ENCODE assay signal across 9 mouse cellular contexts in the genomic region with DNA sequence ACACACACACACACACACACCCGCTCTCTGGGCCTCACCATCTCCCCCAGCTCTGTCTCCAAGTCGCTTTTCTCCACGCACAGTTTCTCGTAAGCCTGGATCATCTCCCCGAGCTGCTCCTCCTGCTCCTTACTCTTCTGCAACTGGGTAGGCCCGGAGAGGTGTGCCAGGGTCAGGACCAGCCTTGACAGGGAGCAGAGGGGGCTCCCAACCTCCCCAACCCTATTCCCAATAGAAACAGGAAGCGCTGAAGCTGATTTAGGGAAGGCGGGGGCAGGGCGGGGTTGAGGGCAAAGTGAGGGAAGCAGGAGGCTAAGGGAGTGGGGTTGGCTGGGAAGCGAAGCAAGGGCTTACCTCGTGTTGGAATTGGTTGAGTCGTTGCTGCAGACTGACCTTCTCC. TPM values are rescaled to one million over a fixed set of nuclear protein-coding genes. Genes with fewer than 3 reads are reported as not detected.
A peak's percentile ranks its signal among the peaks of the same experiment; 100 is the strongest.
DNase-seq lines count a peak whose midpoint lies in the region; ATAC-seq and TF ChIP-seq lines count a peak whose summit lies in the region.
"Had no signal": no experiment of that assay in that cellular context is flagged by ENCODE, and none has a peak within 500 bp of the region (broad histone marks: within the 10 kb centered on the region; RNA-seq: fewer than 3 reads in every experiment).

No protein-coding gene starts in this region.

- peaks cover 34% of the 10 kb centered on the region for H3K36me3 ChIP-seq in forebrain, embryonic 14.5 days (ENCODE audit: control insufficient read depth, insufficient read depth, low read length)
- peaks cover 25% of the 10 kb centered on the region for H3K36me3 ChIP-seq in forebrain, postnatal 0 days (ENCODE audit: insufficient read depth)
- H3K36me3 ChIP-seq in E14TG2a.4 (ENCODE audit: insufficient read depth, low read length): peaks cover 10% of the 10 kb centered on the region
- H3K36me3 ChIP-seq in liver, embryonic 14.5 days (replicated peaks; ENCODE audit: control insufficient read depth, insufficient read depth, low read depth): no peaks in the 10 kb centered on the region

- no peak for TF ChIP-seq EP300 in liver, embryonic 14.5 days (IDR thresholded peaks at IDR 0.05; ENCODE audit: low read depth)

- H3K27ac ChIP-seq in forebrain, embryonic 14.5 days (ENCODE audit: low read depth, low read length): no peak overlapping the region
- H3K27ac ChIP-seq in forebrain, postnatal 0 days (ENCODE audit: low read depth, low read length): no peak overlapping the region
- no peak overlapping the region for H3K27ac ChIP-seq in liver, embryonic 14.5 days

- no peak for ATAC-seq in forebrain, embryonic 14.5 days
- no peak for ATAC-seq in forebrain, postnatal 0 days
- no peak for ATAC-seq in liver, embryonic 14.5 days (ENCODE audit: insufficient read depth)

- no peaks in the 10 kb centered on the region for H3K27me3 ChIP-seq in forebrain, embryonic 14.5 days (replicated peaks; ENCODE audit: control insufficient read depth, insufficient read depth, low read length)
- H3K27me3 ChIP-seq in forebrain, postnatal 0 days (ENCODE audit: insufficient read depth, low read length): no peaks in the 10 kb centered on the region
- peaks cover 58% of the 10 kb centered on the region for H3K27me3 ChIP-seq in E14TG2a.4 (ENCODE audit: insufficient read depth, low read length)
- peaks cover 41% of the 10 kb centered on the region for H3K27me3 ChIP-seq in liver, embryonic 14.5 days (ENCODE audit: control insufficient read depth, insufficient read depth, low read length)

- 38% methylated on average over 12 of the region's 12 CpGs for WGBS in forebrain, embryonic 14.5 days
- 42% methylated on average over 12 of the region's 12 CpGs for WGBS in forebrain, postnatal 0 days
- WGBS in liver, embryonic 14.5 days (ENCODE audit: insufficient replicate concordance): 41% methylated on average over 12 of the region's 12 CpGs

- no peak overlapping the region for H3K4me3 ChIP-seq in forebrain, embryonic 14.5 days (ENCODE audit: low read depth, low read length)
- no peak overlapping the region for H3K4me3 ChIP-seq in forebrain, postnatal 0 days (ENCODE audit: low read depth, low read length)
- H3K4me3 ChIP-seq in E14TG2a.4 (replicated peaks; ENCODE audit: low read length): peak overlapping the region; percentile 89
- no peak overlapping the region for H3K4me3 ChIP-seq in liver, embryonic 14.5 days (ENCODE audit: insufficient read depth in 1 of 2, low read depth in 2 of 2, low read length in 2 of 2)

- peak overlapping the region; percentile 8; the same call in 1 of the 2 replicates for H3K4me2 ChIP-seq in forebrain, embryonic 14.5 days (ENCODE audit: low read length)
- H3K4me2 ChIP-seq in forebrain, postnatal 0 days (ENCODE audit: low read depth): no peak overlapping the region
- peak overlapping the region; percentile 39; the same call in 1 of the 2 replicates for H3K4me2 ChIP-seq in liver, embryonic 14.5 days (ENCODE audit: low read depth)

- no peak overlapping the region for H3K9ac ChIP-seq in forebrain, embryonic 14.5 days (ENCODE audit: low read length)
- no peak overlapping the region for H3K9ac ChIP-seq in forebrain, postnatal 0 days
- H3K9ac ChIP-seq in liver, embryonic 14.5 days (replicated peaks): no peak overlapping the region

- TF ChIP-seq CTCF in forebrain, postnatal 0 days (IDR thresholded peaks at IDR 0.05; ENCODE audit: low read depth): no peak
- TF ChIP-seq CTCF in E14TG2a.4 (conservative IDR thresholded peaks at IDR 0.05; ENCODE audit: low read length): no peak
- TF ChIP-seq CTCF in liver, embryonic 14.5 days (IDR thresholded peaks at IDR 0.05; ENCODE audit: low read depth): no peak

- DNase-seq in forebrain, embryonic 14.5 days (ENCODE audit: low spot score): no peak
- no peak for DNase-seq in forebrain, postnatal 0 days
- DNase-seq in heart, postnatal 4 days: peak; percentile 18
- no peak for DNase-seq in liver, embryonic 14.5 days (ENCODE audit: low read depth in 3 of 3, low spot score in 3 of 3)
- no peak for DNase-seq in right cerebral cortex, adult 2 months (ENCODE audit: low spot score in 2 of 2)
- no peak for DNase-seq in urinary bladder, adult 2 months (ENCODE audit: low spot score)
- no peak for DNase-seq in layer of hippocampus, adult 8-10 months (ENCODE audit: low spot score in 2 of 2)
- DNase-seq: adrenal gland, postnatal 36 days had no signal

- H3K4me1 ChIP-seq in forebrain, embryonic 14.5 days (ENCODE audit: control insufficient read depth, insufficient read depth, low read length): peaks cover 18% of the 10 kb centered on the region
- H3K4me1 ChIP-seq in forebrain, postnatal 0 days (ENCODE audit: insufficient read depth): peaks cover 19% of the 10 kb centered on the region
- H3K4me1 ChIP-seq in E14TG2a.4 (replicated peaks; ENCODE audit: low read depth, low read length): peaks cover 67% of the 10 kb centered on the region
- H3K4me1 ChIP-seq in liver, embryonic 14.5 days (replicated peaks; ENCODE audit: control insufficient read depth in 2 of 2, insufficient read depth in 2 of 2, low read length in 1 of 2): peaks cover 0 to 2% of the 10 kb centered on the region in 2 experiments; a peak in 1 of 4 replicates

- H3K9me3 ChIP-seq in forebrain, embryonic 14.5 days (replicated peaks; ENCODE audit: control insufficient read depth, low read length): no peaks in the 10 kb centered on the region
- H3K9me3 ChIP-seq in forebrain, postnatal 0 days (ENCODE audit: low read length): no peaks in the 10 kb centered on the region
- no peaks in the 10 kb centered on the region for H3K9me3 ChIP-seq in E14TG2a.4 (ENCODE audit: low read length)
- H3K9me3 ChIP-seq in liver, embryonic 14.5 days (ENCODE audit: control insufficient read depth, low read length): no peaks in the 10 kb centered on the region

RNA-seq across cellular contexts. Expression of a gene that starts 2.7 kb away (rescaled TPM):
- polyA plus RNA-seq in forebrain, embryonic 14.5 days (2014; fragmentation: Nextera tagmentation; extraction: Ambion mirVana): 4.8 and 5.4 TPM in 2 replicates
- 35.8 and 36.4 TPM in 2 replicates for total RNA-seq in forebrain, postnatal 0 days (2014; rRNA removed)
- 9.2 and 9.9 TPM in 2 replicates for polyA plus RNA-seq in forebrain, postnatal 0 days (2015; fragmentation: Nextera tagmentation; extraction: Ambion mirVana)
- 10 to 100 TPM; 17.0 to 17.7 TPM for total RNA-seq in heart, postnatal 4 days (2021)
- 2.4 and 2.6 TPM in 2 replicates for polyA plus RNA-seq in liver, embryonic 14.5 days (2012; rRNA removed)
- 0.90 and 1.6 TPM in 2 replicates for polyA plus RNA-seq in liver, embryonic 14.5 days (2014; fragmentation: Nextera tagmentation; extraction: Ambion mirVana)
- 21.3 and 31.5 TPM in 2 replicates for polyA plus RNA-seq in urinary bladder, adult 2 months (2012; rRNA removed)
- total RNA-seq in layer of hippocampus, adult 8-10 months (2022): 10 to 100 TPM; 85.9 to 92.0 (median 89.4) TPM

RNA-seq across cellular contexts. Expression of a gene that starts 33.5 kb away (rescaled TPM):
- polyA plus RNA-seq in forebrain, embryonic 14.5 days (2014; fragmentation: Nextera tagmentation; extraction: Ambion mirVana): 0.11 and 0.13 TPM in 2 replicates
- total RNA-seq in forebrain, postnatal 0 days (2014; rRNA removed): 1.6 and 1.7 TPM in 2 replicates
- 2.2 and 2.9 TPM in 2 replicates for polyA plus RNA-seq in forebrain, postnatal 0 days (2015; fragmentation: Nextera tagmentation; extraction: Ambion mirVana)
- total RNA-seq in heart, postnatal 4 days (2021): not detected
- 0.02 and 0.05 TPM in 2 replicates for polyA plus RNA-seq in liver, embryonic 14.5 days (2012; rRNA removed)
- polyA plus RNA-seq in liver, embryonic 14.5 days (2014; fragmentation: Nextera tagmentation; extraction: Ambion mirVana): not detected in 2 replicates
- polyA plus RNA-seq in urinary bladder, adult 2 months (2012; rRNA removed): 1.1 and 1.4 TPM in 2 replicates
- under 1 TPM in 1 of 4 experiments, not detected in 3; 0.18 TPM for total RNA-seq in layer of hippocampus, adult 8-10 months (2022)

RNA-seq across cellular contexts. Expression of a gene that starts 39.1 kb away (rescaled TPM):
- 41.7 and 41.9 TPM in 2 replicates for polyA plus RNA-seq in forebrain, embryonic 14.5 days (2014; fragmentation: Nextera tagmentation; extraction: Ambion mirVana)
- 112 and 124 TPM in 2 replicates for total RNA-seq in forebrain, postnatal 0 days (2014; rRNA removed)
- polyA plus RNA-seq in forebrain, postnatal 0 days (2015; fragmentation: Nextera tagmentation; extraction: Ambion mirVana): 19.2 and 24.6 TPM in 2 replicates
- total RNA-seq in heart, postnatal 4 days (2021): 100 to 1,000 TPM; 160 to 162 TPM
- 38.0 and 58.0 TPM in 2 replicates for polyA plus RNA-seq in liver, embryonic 14.5 days (2012; rRNA removed)
- polyA plus RNA-seq in liver, embryonic 14.5 days (2014; fragmentation: Nextera tagmentation; extraction: Ambion mirVana): 23.2 and 26.1 TPM in 2 replicates
- 70.8 and 80.2 TPM in 2 replicates for polyA plus RNA-seq in urinary bladder, adult 2 months (2012; rRNA removed)
- total RNA-seq in layer of hippocampus, adult 8-10 months (2022): 100 to 1,000 TPM; 126 to 131 (median 130) TPM
